Mouse (Mus musculus) hindbrain, postnatal 0 days (tissue): ENCODE results near the gene Mdh2. TPM values are rescaled to one million over a fixed set of nuclear protein-coding genes. Genes with fewer than 3 reads are reported as not detected.

Experiments used
- ATAC-seq: fragments of 200-750 bp; cut with Nextera tagmentation; 2 replicates; pipeline ENCODE4 v1.8.0; 2017; ENCODE audit warnings: mild to moderate bottlenecking, moderate TSS enrichment, moderate library complexity
- DNase-seq: peaks from one replicate; pipeline ENCODE4 v3.0.0-alpha.2; 2015; ENCODE audit warnings: low spot score
- H3K27ac ChIP-seq: fragments of 300-500 bp; sonication (generic); 2 replicates; pipeline ENCODE4 v1.5.1; 2014; ENCODE audit warnings: mild to moderate bottlenecking
- H3K27me3 ChIP-seq: fragments of 300-500 bp; sonication (generic); 2 replicates; pipeline ENCODE4 v1.6.1; 2014; ENCODE audit warnings: low read length, mixed read lengths; ENCODE audit not compliant: insufficient read depth
- H3K36me3 ChIP-seq: fragments of 300-500 bp; sonication (generic); 2 replicates; pipeline ENCODE4 v1.6.1; 2014; ENCODE audit warnings: low read length, mixed read lengths; ENCODE audit not compliant: insufficient read depth
- H3K4me1 ChIP-seq: fragments of 300-500 bp; sonication (generic); 2 replicates; pipeline ENCODE4 v1.6.1; 2014; ENCODE audit warnings: antibody characterized with exemption, low read length, mixed read lengths; ENCODE audit not compliant: insufficient read depth
- H3K4me2 ChIP-seq: fragments of 300-500 bp; sonication (generic); 2 replicates; pipeline ENCODE4 v1.6.1; 2014; ENCODE audit warnings: low read depth, mild to moderate bottlenecking, low read length, moderate library complexity, mixed read lengths
- H3K4me3 ChIP-seq: fragments of 300-500 bp; sonication (generic); 2 replicates; pipeline ENCODE4 v1.5.1; 2014; ENCODE audit warnings: low read length
- H3K9ac ChIP-seq: fragments of 300-500 bp; sonication (generic); replicated peaks from 2 replicates; pipeline ENCODE4 v1.6.1; 2014; ENCODE audit warnings: mild to moderate bottlenecking, low read length, moderate library complexity, mixed read lengths
- H3K9me3 ChIP-seq: fragments of 300-500 bp; sonication (generic); 2 replicates; pipeline ENCODE4 v1.6.1; 2016; ENCODE audit warnings: low read length, mixed read lengths
- CTCF ChIP-seq: IDR thresholded peaks from 2 replicates; pipeline ENCODE4 v1.5.1; 2016; ENCODE audit warnings: antibody characterized with exemption, control low read depth, low read depth
- WGBS: fragments of 180-500 bp; shearing (Covaris S2); extraction: QIAGEN DNeasy Blood & Tissue Kit; methylation state at CpG from one replicate; pipeline ENCODE4 v1.1.7; 2014; 5-methylcytosine and 5-hydroxymethylcytosine counted together
- polyA plus RNA-seq: library from polyadenylated mRNA; unstranded; fragments of >200 nt; fragmentation: Nextera tagmentation; extraction: Ambion mirVana; gene quantifications from 2 replicates; pipeline ENCODE4 v1.2.1, GENCODE M21; 2015
- total RNA-seq: library from RNA; depleted of rRNA; stranded (reverse); fragments of >200 nt; gene quantifications from 2 replicates; pipeline ENCODE4 v1.2.3, GENCODE M21; 2014

The Mdh2 gene
- total and polyA plus RNA-seq, 2 experiments from 2014 or later: 165 to 760 TPM

GRCm38 (mm10) chr5:135794859-135795181, 16.5 kb downstream of the Mdh2 start:
- no peak for TF ChIP-seq CTCF
- H3K36me3 ChIP-seq: peaks cover 16% of the 10 kb centered on the region
- peak overlapping the region; percentile 79 for H3K27ac ChIP-seq
- no peak for DNase-seq
- peak overlapping the region; percentile 33 for H3K4me2 ChIP-seq
- no peaks in the 10 kb centered on the region for H3K9me3 ChIP-seq
- no peak for ATAC-seq
- H3K4me1 ChIP-seq: 0 out of 2 replicates have a peak, but pooled peaks cover 5% of the 10 kb centered on the region
- no peak overlapping the region for H3K9ac ChIP-seq
- H3K27me3 ChIP-seq: no peaks in the 10 kb centered on the region
- no peak overlapping the region for H3K4me3 ChIP-seq
- 8% methylated on average over 5 of the region's 5 CpGs for WGBS

GRCm38 (mm10) chr5:135799746-135800145, 21.5 kb downstream of the Mdh2 start:
- DNase-seq (peak; percentile 33), ATAC-seq (no peak)
- no peaks in the 10 kb centered on the region for H3K9me3 ChIP-seq
- 44% methylated on average over 4 of the region's 4 CpGs for WGBS
- peak; percentile 78 for TF ChIP-seq CTCF
- no peak overlapping the region for H3K4me2 ChIP-seq
- H3K9ac ChIP-seq: no peak overlapping the region
- no peak overlapping the region for H3K4me3 ChIP-seq
- 0 out of 2 replicates have a peak, but pooled peaks cover 2% of the 10 kb centered on the region for H3K4me1 ChIP-seq
- no peaks in the 10 kb centered on the region for H3K36me3 ChIP-seq
- H3K27me3 ChIP-seq: no peaks in the 10 kb centered on the region
- no peak overlapping the region for H3K27ac ChIP-seq

- Histone ChIP-seq H3K4me3 (no peak overlapping the region), H3K9me3 (no peaks in the 10 kb centered on the region), H3K36me3 (no peaks in the 10 kb centered on the region), H3K4me2 (no peak overlapping the region), H3K9ac (no peak overlapping the region), H3K27ac (peak overlapping the region; percentile 36; the same call in 1 of the 2 replicates), H3K4me1 (no peaks in the 10 kb centered on the region), H3K27me3 (no peaks in the 10 kb centered on the region)
- DNase-seq (peak; percentile 59), ATAC-seq (peak; percentile 63)
- WGBS: 2% methylated on average over 6 of the region's 6 CpGs
- TF ChIP-seq CTCF: no peak
Observed at GRCm38 (mm10) chr5:135800927-135801326, 22.6 kb downstream of the Mdh2 start.

GRCm38 (mm10) chr5:135802641-135803040, 24.4 kb downstream of the Mdh2 start:
- no peak overlapping the region for H3K4me2 ChIP-seq
- H3K36me3 ChIP-seq: no peaks in the 10 kb centered on the region
- H3K9ac ChIP-seq: no peak overlapping the region
- WGBS: 87% methylated on average over 8 of the region's 8 CpGs
- H3K9me3 ChIP-seq: no peaks in the 10 kb centered on the region
- H3K27me3 ChIP-seq: no peaks in the 10 kb centered on the region
- H3K4me1 ChIP-seq: peaks cover 7% of the 10 kb centered on the region
- no peak for TF ChIP-seq CTCF
- ATAC-seq (peak; percentile 48), DNase-seq (peak; percentile 21)
- H3K4me3 ChIP-seq: no peak overlapping the region
- no peak overlapping the region for H3K27ac ChIP-seq

- H3K4me2 ChIP-seq: no peak overlapping the region
- no peak for ATAC-seq
- TF ChIP-seq CTCF: peak; percentile 40
- H3K4me3 ChIP-seq: no peak overlapping the region
- no peaks in the 10 kb centered on the region for H3K36me3 ChIP-seq
- no peak for DNase-seq
- no peaks in the 10 kb centered on the region for H3K27me3 ChIP-seq
- 76% methylated on average over 4 of the region's 4 CpGs for WGBS
- no peaks in the 10 kb centered on the region for H3K9me3 ChIP-seq
- no peak overlapping the region for H3K27ac ChIP-seq
- H3K4me1 ChIP-seq: peaks cover 11% of the 10 kb centered on the region
- H3K9ac ChIP-seq: no peak overlapping the region
Observed at GRCm38 (mm10) chr5:135803135-135803534, 24.9 kb downstream of the Mdh2 start.

- H3K27ac ChIP-seq: no peak overlapping the region
- no peak for TF ChIP-seq CTCF
- no peaks in the 10 kb centered on the region for H3K36me3 ChIP-seq
- no peak overlapping the region for H3K4me2 ChIP-seq
- no peak for ATAC-seq
- H3K4me1 ChIP-seq: peaks cover 11% of the 10 kb centered on the region
- no peak overlapping the region for H3K4me3 ChIP-seq
- no peaks in the 10 kb centered on the region for H3K27me3 ChIP-seq
- H3K9me3 ChIP-seq: no peaks in the 10 kb centered on the region
- no peak for DNase-seq
- 89% methylated on average over 4 of the region's 4 CpGs for WGBS
- no peak overlapping the region for H3K9ac ChIP-seq
Observed at GRCm38 (mm10) chr5:135803676-135804075, 25.4 kb downstream of the Mdh2 start.

- H3K4me3 ChIP-seq: no peak overlapping the region
- no peak overlapping the region for H3K9ac ChIP-seq
- no peak for DNase-seq
- no peaks in the 10 kb centered on the region for H3K27me3 ChIP-seq
- no peaks in the 10 kb centered on the region for H3K9me3 ChIP-seq
- 59% methylated on average over 2 of the region's 2 CpGs for WGBS
- no peak overlapping the region for H3K4me2 ChIP-seq
- H3K36me3 ChIP-seq: no peaks in the 10 kb centered on the region
- TF ChIP-seq CTCF: no peak
- peaks cover 11% of the 10 kb centered on the region for H3K4me1 ChIP-seq
- no peak overlapping the region for H3K27ac ChIP-seq
- ATAC-seq: no peak
Observed at GRCm38 (mm10) chr5:135804735-135805134, 26.5 kb downstream of the Mdh2 start.
